Mouse (Mus musculus) testis, adult 2 months (tissue): ENCODE results near the gene Hs3st2.

Source experiments
- CTCF ChIP-seq: fragments of 200-500 bp; IDR thresholded peaks from 2 replicates; pipeline ENCODE4 v1.5.1; 2012; ENCODE audit warnings: low read depth, mild to moderate bottlenecking, inconsistent platforms, low read length, moderate library complexity; ENCODE audit not compliant: control insufficient read depth, insufficient read depth, insufficient replicate concordance
- POLR2A ChIP-seq: fragments of 200-500 bp; IDR thresholded peaks from 2 replicates; pipeline ENCODE4 v1.6.1; 2012; ENCODE audit warnings: low read depth, mild to moderate bottlenecking, inconsistent platforms, low read length, moderate library complexity; ENCODE audit not compliant: control insufficient read depth

DNA sequence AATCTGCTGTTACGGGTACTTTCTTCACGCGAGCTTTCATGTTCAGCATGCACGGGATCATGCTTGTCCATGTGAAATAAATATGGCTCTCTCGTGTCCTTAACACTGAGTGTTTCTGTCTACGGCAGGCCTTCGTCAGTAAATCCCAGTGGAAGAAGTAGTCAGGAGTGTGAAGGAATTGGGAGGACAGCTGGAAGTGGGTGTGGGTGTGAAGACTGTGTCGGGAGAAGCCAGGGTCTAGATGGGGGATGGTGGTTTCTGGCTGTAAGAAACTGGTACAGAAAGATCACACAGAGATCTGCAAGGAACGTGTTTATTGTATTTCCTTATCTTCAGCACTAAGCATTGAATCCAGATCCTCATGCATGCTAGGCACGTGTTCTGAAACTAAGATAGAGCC lies 110.0 kb downstream of the Hs3st2 start:
- TF ChIP-seq POLR2A = no peak
- TF ChIP-seq CTCF = no peak
